Mouse (Mus musculus) midbrain, embryonic 11.5 days (tissue): Measurements from ENCODE around the gene Barx1. TPM values are rescaled to one million over a fixed set of nuclear protein-coding genes. Genes with fewer than 3 reads are reported as not detected.
A peak's percentile ranks its signal among the peaks of the same experiment; 100 is the strongest.

Experiments used
- ATAC-seq: fragments of 200-750 bp; cut with Nextera tagmentation; 2 replicates; pipeline ENCODE4 v1.8.0; 2017; ENCODE audit warnings: moderate TSS enrichment, moderate library complexity; ENCODE audit not compliant: low FRiP score
- DNase-seq: peaks from one replicate; pipeline ENCODE4 v3.0.0; 2015; ENCODE audit warnings: low spot score; ENCODE audit errors: missing footprints
- H3K27ac ChIP-seq: fragments of 300-500 bp; sonication (generic); 2 replicates; pipeline ENCODE4 v1.5.1; 2014; ENCODE audit warnings: low read depth, low read length
- H3K27me3 ChIP-seq: fragments of 300-500 bp; sonication (generic); 2 replicates; pipeline ENCODE4 v1.6.1; 2014; ENCODE audit warnings: mild to moderate bottlenecking, low read length, moderate library complexity, mixed read lengths; ENCODE audit not compliant: control insufficient read depth, insufficient read depth
- H3K36me3 ChIP-seq: fragments of 300-500 bp; sonication (generic); 2 replicates; pipeline ENCODE4 v1.6.1; 2014; ENCODE audit warnings: mild to moderate bottlenecking, low read length, moderate library complexity, mixed read lengths; ENCODE audit not compliant: control insufficient read depth, insufficient read depth
- H3K4me1 ChIP-seq: fragments of 300-500 bp; sonication (generic); 2 replicates; pipeline ENCODE4 v1.6.1; 2014; ENCODE audit warnings: low read length; ENCODE audit not compliant: control insufficient read depth, insufficient read depth
- H3K4me2 ChIP-seq: fragments of 300-500 bp; sonication (generic); 2 replicates; pipeline ENCODE4 v1.6.1; 2014; ENCODE audit warnings: mild to moderate bottlenecking, moderate library complexity
- H3K4me3 ChIP-seq: fragments of 300-500 bp; sonication (generic); 2 replicates; pipeline ENCODE4 v1.5.1; 2014; ENCODE audit warnings: low read depth, low read length
- H3K9ac ChIP-seq: fragments of 300-500 bp; sonication (generic); 2 replicates; pipeline ENCODE4 v1.6.1; 2014; ENCODE audit warnings: low read length
- H3K9me3 ChIP-seq: fragments of 300-500 bp; sonication (generic); 2 replicates; pipeline ENCODE4 v1.6.1; 2016; ENCODE audit warnings: low read length; ENCODE audit not compliant: control insufficient read depth
- WGBS: fragments of 180-500 bp; shearing (Covaris S2); extraction: QIAGEN DNeasy Blood & Tissue Kit; methylation state at CpG from one replicate; pipeline ENCODE4 v1.1.7; 2014; 5-methylcytosine and 5-hydroxymethylcytosine counted together
- polyA plus RNA-seq: library from polyadenylated mRNA; unstranded; fragments of >200 nt; fragmentation: Nextera tagmentation; extraction: Ambion mirVana; gene quantifications from 2 replicates; pipeline ENCODE4 v1.2.1, GENCODE M21; 2014

Barx1 gene
- polyA plus RNA-seq, 1 experiment from 2014 or later = 0.46 TPM

DNA sequence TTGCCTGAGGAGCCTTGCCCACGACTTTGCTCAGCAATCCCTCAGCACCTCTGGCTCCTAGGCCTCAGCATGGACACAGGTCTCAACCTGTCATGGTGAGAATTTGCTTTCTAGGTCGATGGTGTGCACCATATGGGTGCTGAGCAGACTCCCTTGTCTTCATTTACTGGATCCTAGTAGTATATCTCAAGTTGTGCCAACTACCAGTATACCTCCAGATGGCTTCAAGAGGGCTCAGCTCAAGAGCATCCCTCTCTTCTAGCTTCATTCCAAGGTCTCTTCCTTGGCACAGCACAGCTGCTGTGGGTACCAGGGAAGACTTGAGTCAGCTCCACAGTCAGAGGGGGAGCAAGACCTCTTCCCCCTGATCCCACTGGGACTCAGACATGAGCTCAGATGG is 29.2 kb downstream of the Barx1 start:
- no peak overlapping the region for H3K4me2 ChIP-seq
- no peaks in the 10 kb centered on the region for H3K4me1 ChIP-seq
- no peaks in the 10 kb centered on the region for H3K27me3 ChIP-seq
- 46% methylated on average over 2 of the region's 2 CpGs for WGBS
- no peaks in the 10 kb centered on the region for H3K36me3 ChIP-seq
- no peaks in the 10 kb centered on the region; the same call in 1 of the 2 replicates for H3K9me3 ChIP-seq
- no peak for ATAC-seq
- H3K27ac ChIP-seq = no peak overlapping the region
- DNase-seq = no peak
- no peak overlapping the region for H3K9ac ChIP-seq
- no peak overlapping the region for H3K4me3 ChIP-seq

DNA sequence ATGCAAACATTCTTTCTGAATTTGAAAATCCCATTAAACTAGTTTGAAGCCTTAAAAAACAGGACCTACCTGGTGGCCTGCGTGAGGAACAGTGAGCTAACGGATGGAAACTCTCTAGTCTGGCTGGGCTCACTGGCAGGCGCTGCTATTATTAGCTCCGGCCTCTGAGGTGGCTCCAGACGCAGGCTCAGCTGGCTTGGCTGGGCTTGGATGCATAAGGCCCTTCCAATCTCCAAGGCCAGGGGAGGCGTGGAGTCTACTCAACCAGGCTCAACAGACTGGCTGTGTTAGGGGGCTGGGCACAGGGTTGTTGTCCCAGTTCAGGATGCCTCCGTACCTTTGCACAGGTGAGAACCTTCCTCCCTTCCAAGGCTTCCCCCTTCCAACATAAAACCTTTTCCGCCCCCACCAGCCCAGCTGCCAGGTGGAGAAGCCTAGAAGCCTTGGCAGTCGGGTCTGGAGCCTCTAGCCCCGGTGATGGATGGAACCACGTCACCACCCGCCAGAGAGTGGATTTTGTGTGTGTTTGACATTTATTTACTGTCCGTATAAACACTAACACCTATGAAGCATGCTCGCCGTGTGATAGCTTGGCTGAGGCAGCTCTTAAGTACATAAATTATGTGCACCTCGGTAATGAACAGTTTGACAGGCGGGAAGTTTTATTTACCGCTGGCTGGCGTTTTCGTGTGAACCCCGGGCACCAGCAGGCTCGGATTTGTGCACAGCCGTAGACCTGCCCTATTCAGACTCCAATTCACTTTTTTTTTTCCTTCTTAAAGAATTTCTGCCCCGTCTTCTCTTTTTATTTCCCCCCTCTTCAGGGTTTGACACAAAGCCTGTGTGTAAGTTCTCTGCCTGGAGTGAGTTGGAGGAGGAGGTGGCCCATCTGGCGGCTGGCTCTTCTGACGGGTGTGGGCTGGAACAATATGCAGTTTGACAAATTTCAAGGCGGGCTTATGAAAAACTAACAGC is 31.6 kb downstream of the Barx1 start:
- ATAC-seq (no peak), DNase-seq (no peak)
- no peak overlapping the region for H3K4me3 ChIP-seq
- no peaks in the 10 kb centered on the region for H3K27me3 ChIP-seq
- no peak overlapping the region for H3K4me2 ChIP-seq
- H3K36me3 ChIP-seq = no peaks in the 10 kb centered on the region
- 78% methylated on average over 27 of the region's 27 CpGs for WGBS
- H3K9ac ChIP-seq = no peak overlapping the region
- H3K27ac ChIP-seq = no peak overlapping the region
- no peaks in the 10 kb centered on the region for H3K4me1 ChIP-seq
- H3K9me3 ChIP-seq = no peaks in the 10 kb centered on the region; the same call in 1 of the 2 replicates

DNA sequence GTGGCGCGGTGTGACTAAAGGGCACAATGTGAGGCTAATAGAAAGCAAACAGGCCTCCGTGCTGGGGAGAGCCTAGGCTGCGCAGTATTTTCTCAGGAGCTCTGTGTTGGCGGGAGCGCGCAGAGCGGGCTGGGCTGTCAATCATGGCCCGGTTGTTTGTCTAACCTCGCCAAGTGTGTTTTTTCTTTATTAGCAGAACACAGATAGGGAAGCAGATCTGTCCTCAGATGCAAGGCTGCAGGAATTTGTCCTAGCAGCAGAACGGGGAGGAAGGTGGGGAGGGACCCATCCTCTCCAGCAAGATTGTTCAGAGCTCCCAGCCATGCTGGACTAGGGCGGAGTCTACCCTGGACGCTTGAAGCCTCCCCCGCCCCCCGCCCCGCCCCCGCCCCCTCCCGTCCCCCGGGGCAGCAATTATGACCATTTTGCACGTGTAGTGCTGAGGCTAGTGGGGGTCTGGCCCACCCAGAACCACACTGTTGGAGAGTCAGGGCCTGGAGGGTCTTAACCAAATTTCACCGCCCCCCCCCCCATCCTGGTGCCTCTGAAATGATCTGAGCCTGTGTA is 43.7 kb downstream of the Barx1 start:
- Histone ChIP-seq H3K4me3 (peak overlapping the region; percentile 35), H3K4me1 (peaks cover 7% of the 10 kb centered on the region), H3K36me3 (no peaks in the 10 kb centered on the region), H3K9ac (peak overlapping the region; percentile 57), H3K9me3 (no peaks in the 10 kb centered on the region), H3K4me2 (peak overlapping the region; percentile 45), H3K27me3 (no peaks in the 10 kb centered on the region), H3K27ac (no peak overlapping the region)
- WGBS = 2% methylated on average over 21 of the region's 21 CpGs
- peak; percentile 94 for DNase-seq
- peak; percentile 83 for ATAC-seq

GRCm38 (mm10) chr13:48712675-48713074 is 49.9 kb downstream of the Barx1 start:
- Histone ChIP-seq H3K4me3 (no peak overlapping the region), H3K27ac (no peak overlapping the region), H3K9ac (no peak overlapping the region), H3K27me3 (no peaks in the 10 kb centered on the region), H3K36me3 (no peaks in the 10 kb centered on the region), H3K9me3 (no peaks in the 10 kb centered on the region), H3K4me2 (no peak overlapping the region), H3K4me1 (no peaks in the 10 kb centered on the region)
- 74% methylated on average over 2 of the region's 2 CpGs for WGBS
- ATAC-seq (no peak), DNase-seq (no peak)

- Histone ChIP-seq H3K9me3 (no peaks in the 10 kb centered on the region; the same call in 1 of the 2 replicates), H3K4me1 (no peaks in the 10 kb centered on the region), H3K4me2 (no peak overlapping the region), H3K9ac (no peak overlapping the region), H3K27me3 (no peaks in the 10 kb centered on the region), H3K4me3 (no peak overlapping the region), H3K36me3 (no peaks in the 10 kb centered on the region), H3K27ac (no peak overlapping the region)
- 58% methylated on average over 4 of the region's 4 CpGs for WGBS
- no peak for DNase-seq
- ATAC-seq = no peak
Observed at GRCm38 (mm10) chr13:48716075-48716474, 53.3 kb downstream of the Barx1 start.

Other genes starting within 250 kb of the Barx1 start
- gene Zfp169, start 149.5 kb upstream of the Barx1 start, polyA plus RNA-seq = 8.5 and 9.0 TPM in 2 replicates
- 2.9 and 3.1 TPM in 2 replicates for gene A830005F24Rik, start 149.4 kb upstream of the Barx1 start, polyA plus RNA-seq
- 17.2 and 17.8 TPM in 2 replicates for gene Ptpdc1, start 37.3 kb upstream of the Barx1 start, polyA plus RNA-seq
- 9.8 and 10.7 TPM in 2 replicates for gene Phf2, start 208.1 kb downstream of the Barx1 start, polyA plus RNA-seq